Mouse (Mus musculus): ENCODE data around the gene Ncmap.

Gene Ncmap

GRCm38 (mm10) chr4:135397991-135398390 is at the start of gene Ncmap:
Gene Ncmap (minus strand): TSS chr4:135398227.
- DNase-seq (ENCODE audit: low spot score): no peak

- DNase-seq (ENCODE audit: low spot score): no peak
These were observed 44.4 kb upstream of the Ncmap start for GRCm38 (mm10) chr4:135442473-135442872.

DNA sequence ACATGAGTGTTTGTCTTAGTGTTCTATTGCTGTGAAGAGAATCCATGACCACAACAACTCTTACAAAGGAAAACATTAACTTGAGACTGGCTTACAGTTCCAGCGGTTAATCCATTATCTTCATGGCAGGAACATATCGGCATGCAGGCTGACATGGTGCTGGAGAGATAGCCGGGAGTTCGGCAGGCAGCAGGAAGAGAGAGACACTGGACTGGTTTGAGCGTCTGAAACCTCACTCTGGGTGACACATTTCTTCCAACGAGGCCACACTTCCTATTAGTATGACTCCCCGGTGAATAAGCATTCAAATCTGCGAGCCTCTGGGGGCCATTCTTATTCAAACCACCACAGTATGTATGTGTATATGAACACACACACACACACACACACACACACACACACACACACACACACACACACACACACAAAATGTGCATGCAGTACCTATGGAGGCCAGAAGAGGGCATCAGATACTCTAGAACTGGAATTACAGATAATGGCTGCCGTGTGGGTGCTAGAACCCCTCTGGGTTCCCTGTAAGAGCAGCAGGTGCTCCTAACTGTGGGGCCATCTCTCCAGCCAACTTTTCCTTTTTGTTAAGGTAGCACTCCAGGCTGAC is 42.0 kb upstream of the Ncmap start:
- no peak for DNase-seq (ENCODE audit: low spot score)

DNA sequence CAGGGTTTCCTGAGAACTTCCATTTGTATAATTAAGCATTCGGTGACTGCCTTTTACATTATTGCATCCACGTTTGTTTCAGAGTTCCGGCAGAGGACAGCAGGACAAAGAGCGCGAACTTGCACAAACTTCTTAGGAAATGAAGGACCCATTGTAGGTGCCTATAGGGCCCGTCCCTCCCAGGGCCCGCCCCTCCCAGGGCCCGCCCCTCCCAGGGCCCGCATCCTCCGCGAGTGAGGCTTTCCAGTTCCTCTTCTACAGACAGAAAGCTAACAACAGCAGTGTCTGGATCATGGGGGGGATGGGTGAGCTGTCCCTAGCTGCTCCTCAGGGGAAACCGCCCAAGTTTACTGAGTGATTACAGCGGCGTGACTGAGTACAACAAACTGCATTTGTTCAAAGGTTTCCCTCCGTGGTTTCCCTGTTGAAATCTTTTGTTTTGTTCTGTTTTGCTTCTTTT is 41.2 kb upstream of the Ncmap start:
- DNase-seq (ENCODE audit: low spot score): peak; percentile 35

- DNase-seq (ENCODE audit: low spot score): no peak
These were observed 39.9 kb upstream of the Ncmap start for GRCm38 (mm10) chr4:135437924-135438323.

DNA sequence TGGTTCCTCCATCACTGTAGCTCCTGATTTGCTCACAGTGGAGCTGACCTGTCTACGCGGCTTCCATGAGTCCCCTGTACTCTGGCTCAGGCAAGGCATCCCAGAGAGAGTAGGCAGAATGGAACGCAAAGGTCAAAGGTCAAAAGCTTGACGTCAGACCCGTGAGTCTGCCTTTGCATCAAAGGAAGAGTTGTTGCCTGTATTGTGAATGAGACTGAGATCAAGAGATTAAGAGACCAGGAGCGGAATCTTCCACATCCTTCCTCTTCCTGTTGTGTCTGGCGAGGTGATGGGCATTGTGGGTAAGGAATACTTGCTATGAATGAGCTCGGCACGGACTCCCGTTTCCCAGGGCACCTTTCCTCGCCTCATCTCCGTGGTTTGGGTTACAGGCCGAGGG is 38.3 kb upstream of the Ncmap start:
- DNase-seq (ENCODE audit: low spot score): no peak

- DNase-seq (ENCODE audit: low spot score): no peak
These were observed 36.4 kb upstream of the Ncmap start for GRCm38 (mm10) chr4:135434395-135434789.

DNA sequence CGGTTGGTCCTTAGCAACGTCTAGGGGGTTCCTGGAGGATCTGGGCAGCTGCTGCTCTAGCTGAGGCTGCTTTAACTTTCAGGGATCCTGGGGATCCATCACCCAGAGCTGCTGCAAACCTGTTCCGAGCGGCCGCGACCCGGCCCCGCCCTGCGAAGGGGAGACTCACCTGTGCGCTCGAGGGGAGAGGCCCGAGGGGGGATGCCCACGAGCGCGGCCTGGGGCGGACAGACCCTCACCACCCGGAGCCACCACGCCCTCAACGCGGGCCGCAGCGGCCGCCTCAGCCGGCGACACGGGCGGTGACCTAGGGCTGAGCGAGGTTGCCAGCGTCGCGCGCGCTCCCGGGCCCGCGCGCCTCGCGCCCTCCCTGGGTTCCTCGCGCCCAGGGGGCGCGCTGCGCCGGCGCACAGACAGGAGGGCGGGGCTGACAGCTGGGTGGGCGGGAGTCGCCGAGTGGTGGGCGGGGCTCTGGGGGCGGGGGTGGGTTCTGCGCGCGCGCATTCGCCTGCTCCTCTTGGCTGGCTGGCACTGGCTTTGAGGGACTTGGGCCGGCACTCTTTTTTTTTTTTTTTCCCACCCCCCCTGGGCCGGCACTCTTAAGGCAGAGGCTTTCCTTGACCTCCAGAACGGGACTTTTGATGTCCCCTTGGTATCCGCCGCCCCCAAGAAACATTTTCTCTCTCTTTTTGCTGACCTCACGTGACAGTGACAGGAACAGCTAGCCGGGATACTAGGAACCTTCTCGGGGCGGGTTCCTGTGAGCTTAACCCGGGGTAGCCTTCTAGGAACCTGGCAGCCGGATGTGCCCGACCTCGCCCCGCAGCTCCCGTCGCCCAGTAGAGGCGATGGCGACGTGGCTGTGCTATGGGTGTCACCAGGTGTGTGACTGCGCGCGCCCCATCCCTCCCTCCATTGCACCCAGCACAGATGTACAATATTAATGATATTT is 35.7 kb upstream of the Ncmap start, which contains the start of gene Rcan3:
Gene Rcan3, minus strand, starts transcription at position 411 of the 952 bp plus-strand sequence.
- DNase-seq (ENCODE audit: low spot score): peak; percentile 60

- DNase-seq (ENCODE audit: low spot score): no peak
These were observed 35.0 kb upstream of the Ncmap start for GRCm38 (mm10) chr4:135433086-135433442.

- no peak for DNase-seq (ENCODE audit: low spot score)
These were observed 32.1 kb upstream of the Ncmap start for GRCm38 (mm10) chr4:135429990-135430760.

DNA sequence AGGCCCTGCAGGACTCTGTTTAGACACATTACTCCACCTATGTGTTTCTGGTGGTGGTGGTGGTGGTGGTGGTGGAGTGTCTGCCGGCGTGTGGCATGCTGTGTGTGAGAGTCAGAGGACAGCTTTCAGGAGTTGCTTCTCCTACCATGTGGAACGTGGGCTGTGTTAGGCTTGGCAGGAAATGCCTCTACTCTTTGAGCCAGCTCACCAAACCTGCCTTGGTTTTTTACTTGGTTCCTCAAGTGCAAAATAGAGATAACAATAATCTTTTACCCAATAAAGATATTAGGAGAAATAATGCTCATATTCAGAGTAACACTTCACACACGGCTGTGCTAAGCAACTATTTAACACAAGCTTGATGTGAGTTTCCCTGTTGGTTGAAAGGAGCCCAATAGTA is 31.4 kb upstream of the Ncmap start:
- no peak for DNase-seq (ENCODE audit: low spot score)

GRCm38 (mm10) chr4:135426587-135426986 is 28.6 kb upstream of the Ncmap start:
- DNase-seq (ENCODE audit: low spot score): no peak

- DNase-seq (ENCODE audit: low spot score): peak; percentile 73
These were observed 27.6 kb upstream of the Ncmap start for GRCm38 (mm10) chr4:135425625-135426024.

GRCm38 (mm10) chr4:135420961-135421360 is 22.9 kb upstream of the Ncmap start:
- no peak for DNase-seq (ENCODE audit: low spot score)

DNA sequence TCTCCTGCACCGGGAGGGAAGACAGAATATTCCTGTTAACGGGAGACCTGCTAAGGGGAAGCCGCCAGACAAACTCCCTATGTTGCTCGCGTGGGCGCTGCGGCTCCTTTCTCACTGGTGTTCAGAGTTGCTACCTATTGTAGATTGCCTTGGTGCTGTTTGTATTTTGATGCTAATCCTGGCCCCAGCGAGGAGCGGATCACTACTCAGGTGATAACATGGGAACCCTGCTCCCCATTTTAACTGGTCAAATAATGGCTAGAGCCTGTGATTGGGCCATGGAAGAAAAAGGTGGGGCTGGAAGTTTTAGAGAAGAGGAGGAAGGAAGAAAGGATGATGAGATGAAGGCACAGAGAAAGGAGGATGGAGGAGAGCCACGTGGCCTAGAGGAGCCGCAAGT is 22.4 kb upstream of the Ncmap start:
- DNase-seq (ENCODE audit: low spot score): no peak

GRCm38 (mm10) chr4:135419996-135420395 is 22.0 kb upstream of the Ncmap start:
- no peak for DNase-seq (ENCODE audit: low spot score)

- no peak for DNase-seq (ENCODE audit: low spot score)
These were observed 18.3 kb upstream of the Ncmap start for GRCm38 (mm10) chr4:135416367-135416766.

DNA sequence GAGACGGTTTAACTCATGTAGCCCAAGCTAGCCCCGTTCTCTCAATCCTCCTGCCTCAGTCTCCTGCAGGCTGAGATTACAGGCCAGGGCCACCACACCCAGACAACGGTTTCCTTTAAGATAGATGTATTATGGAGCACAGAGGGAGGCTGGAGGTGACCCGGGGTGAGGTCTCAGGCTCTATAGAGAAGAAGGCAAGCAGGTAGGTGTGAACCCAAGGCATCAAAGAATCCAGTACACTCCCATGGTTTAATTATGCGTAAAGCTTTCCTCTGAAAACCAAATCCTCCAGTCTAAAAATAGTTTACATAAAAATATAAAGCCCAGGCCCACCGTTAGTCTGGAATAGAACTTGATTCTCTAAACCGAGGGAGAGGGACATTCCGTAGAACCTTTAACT is 15.5 kb upstream of the Ncmap start:
- no peak for DNase-seq (ENCODE audit: low spot score)

DNA sequence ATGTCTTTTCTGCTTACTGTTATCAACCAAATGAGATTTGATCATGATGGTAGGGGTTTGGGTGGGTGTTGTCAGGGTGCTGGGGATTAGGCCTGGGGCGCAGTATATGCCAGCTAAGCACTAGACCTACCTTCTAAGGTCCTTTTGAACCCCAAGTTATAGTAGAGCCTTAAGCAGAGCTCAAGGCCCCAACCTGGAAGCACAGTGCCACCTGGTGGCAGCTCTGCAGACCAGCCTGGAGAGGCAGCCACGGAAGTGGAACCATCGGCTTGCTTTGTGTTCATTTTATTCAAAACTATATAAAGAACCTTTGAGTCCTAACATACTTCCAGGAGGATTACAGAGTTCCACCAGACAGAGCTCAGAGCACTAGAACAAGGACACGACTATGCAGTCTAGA is 13.6 kb upstream of the Ncmap start:
- DNase-seq (ENCODE audit: low spot score): peak; percentile 36

DNA sequence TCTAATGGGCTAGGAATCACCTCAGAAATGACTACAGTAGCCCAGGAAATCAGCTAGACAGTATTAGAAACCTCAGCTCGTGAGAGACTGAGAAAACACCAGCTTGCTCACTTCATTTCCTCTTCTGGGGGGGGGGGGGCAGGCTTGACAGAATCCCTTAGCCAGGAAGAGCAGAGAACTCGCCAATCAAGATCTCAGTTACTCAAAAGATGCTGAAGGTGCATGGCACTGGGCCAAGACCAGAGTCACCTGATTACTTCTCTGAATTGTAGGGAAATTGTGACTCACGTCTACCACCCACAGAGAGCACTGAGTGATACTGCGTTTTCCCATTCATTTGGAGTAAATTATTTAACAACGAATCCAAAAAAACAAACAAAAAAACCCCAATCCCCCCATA is 8.2 kb upstream of the Ncmap start:
- peak; percentile 33 for DNase-seq (ENCODE audit: low spot score)

- no peak for DNase-seq (ENCODE audit: low spot score)
These were observed 6.9 kb upstream of the Ncmap start for GRCm38 (mm10) chr4:135404916-135405315.

GRCm38 (mm10) chr4:135404048-135404447 is 6.0 kb upstream of the Ncmap start:
- DNase-seq (ENCODE audit: low spot score): no peak

DNA sequence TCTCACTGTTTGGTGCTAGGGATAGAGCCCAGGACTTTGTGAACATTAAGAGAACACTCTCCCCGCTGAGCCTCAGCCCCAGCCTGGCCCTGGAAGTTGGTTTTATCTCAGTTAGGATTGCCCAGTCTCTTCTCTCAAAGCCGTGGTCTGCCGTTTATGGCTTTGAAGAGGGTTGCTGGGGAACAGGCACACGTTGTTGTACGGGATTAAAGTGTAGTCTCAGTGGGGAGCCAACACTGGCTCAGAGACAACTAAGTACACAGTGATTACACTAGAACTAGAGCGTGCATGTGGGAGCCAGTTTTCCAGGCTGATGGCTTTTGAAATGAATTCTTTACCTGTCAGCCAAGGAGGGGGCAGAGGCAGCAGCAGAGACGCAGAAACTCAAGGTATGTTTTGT is 3.9 kb upstream of the Ncmap start:
- DNase-seq (ENCODE audit: low spot score): no peak

Measured in layer of hippocampus, adult 11-12 months (tissue).